Mouse (Mus musculus): Measurements from ENCODE around the gene Helz.

- no peak for TF ChIP-seq POLR2A (IDR thresholded peaks at IDR 0.05; ENCODE audit: low read depth, low read length)
- TF ChIP-seq CTCF (IDR thresholded peaks at IDR 0.05; ENCODE audit: extremely low read depth, insufficient read depth, insufficient read length, insufficient replicate concordance), result no peak
Measured at GRCm38 (mm10) chr11:107531445-107531844, 16.3 kb upstream of the Helz start.

All from spleen, adult 2 months (tissue).